Mouse (Mus musculus) small intestine, adult 2 months (tissue): ENCODE data around the gene Nod1.

Experiments used
- CTCF ChIP-seq: fragments of 200-500 bp; IDR thresholded peaks from 2 replicates; pipeline ENCODE4 v1.5.1; 2012; ENCODE audit warnings: low read depth, mild to moderate bottlenecking, control low read depth, inconsistent platforms, low read length, moderate library complexity, mixed read lengths; ENCODE audit not compliant: insufficient replicate concordance, insufficient read length; ENCODE audit errors: extremely low read depth
- POLR2A ChIP-seq: fragments of 200-500 bp; IDR thresholded peaks from 2 replicates; pipeline ENCODE4 v1.6.1; 2012; ENCODE audit warnings: low read depth, mild to moderate bottlenecking, control low read depth, inconsistent platforms, low read length, moderate library complexity

- TF ChIP-seq CTCF = no peak
- TF ChIP-seq POLR2A = no peak
These were observed 32.8 kb downstream of the Nod1 start for GRCm38 (mm10) chr6:54939631-54940030.
